Mouse (Mus musculus) adrenal gland, postnatal 4 days (tissue): ENCODE results near the gene Gli3. TPM values are rescaled to one million over a fixed set of nuclear protein-coding genes. Genes with fewer than 3 reads are reported as not detected.
A peak's percentile ranks its signal among the peaks of the same experiment; 100 is the strongest.

Experiments used
- DNase-seq, 2 experiments: peaks; one replicate each; pipeline ENCODE4 v3.0.0; 2021 to 2022; ENCODE audit warnings: low spot score in 2 of 2, mixed read lengths in 2 of 2
- total RNA-seq, 2 experiments: library from RNA; stranded (reverse); gene quantifications; 2 replicates each; pipeline ENCODE4 v1.2.3; 2021

Gene Gli3
- total RNA-seq, 2 experiments from 2014 or later = 22.9 to 23.7 TPM

- DNase-seq = no peak
Measured at GRCm38 (mm10) chr13:15707481-15707881, 244.4 kb downstream of the Gli3 start.

GRCm38 (mm10) chr13:15713486-15713885 is 250.5 kb downstream of the Gli3 start:
- DNase-seq = no peak

- DNase-seq = no peak
Measured at GRCm38 (mm10) chr13:15714331-15714725, 251.3 kb downstream of the Gli3 start.

GRCm38 (mm10) chr13:15714726-15715437 is 251.8 kb downstream of the Gli3 start:
- peak in 1 of 2 experiments; percentile 17 for DNase-seq

GRCm38 (mm10) chr13:15721446-15721845 is 258.4 kb downstream of the Gli3 start:
- no peak for DNase-seq

GRCm38 (mm10) chr13:15722766-15723379 is 259.8 kb downstream of the Gli3 start:
- DNase-seq = no peak

- no peak for DNase-seq
Measured at GRCm38 (mm10) chr13:15724723-15725122, 261.7 kb downstream of the Gli3 start.

GRCm38 (mm10) chr13:15741771-15742170 is 278.7 kb downstream of the Gli3 start:
- no peak for DNase-seq

- DNase-seq = no peak
Measured at GRCm38 (mm10) chr13:15742308-15742707, 279.3 kb downstream of the Gli3 start.

- no peak for DNase-seq
Measured at GRCm38 (mm10) chr13:15742777-15743176, 279.7 kb downstream of the Gli3 start.

GRCm38 (mm10) chr13:15758835-15759632 is 296.0 kb downstream of the Gli3 start:
- DNase-seq = peak; percentile 57 to 59

GRCm38 (mm10) chr13:15759633-15760441 is 296.8 kb downstream of the Gli3 start:
- no peak for DNase-seq

GRCm38 (mm10) chr13:15762291-15762690 is 299.3 kb downstream of the Gli3 start:
- DNase-seq = no peak

- DNase-seq = no peak
Measured at GRCm38 (mm10) chr13:15762901-15763417, 299.9 kb downstream of the Gli3 start.

GRCm38 (mm10) chr13:15777624-15778023 is 314.6 kb downstream of the Gli3 start:
- no peak for DNase-seq
